Comparison of ENCODE assay signal across 8 mouse cellular contexts in genomic region chr14:76698718-76699402, GRCm38 (mm10).
A peak's percentile ranks its signal among the peaks of the same experiment; 100 is the strongest.
DNase-seq lines count a peak whose midpoint lies in the region; ATAC-seq and TF ChIP-seq lines count a peak whose summit lies in the region.
"Had no signal": no experiment of that assay in that cellular context is flagged by ENCODE, and none has a peak within 500 bp of the region (broad histone marks: within the 10 kb centered on the region; RNA-seq: fewer than 3 reads in every experiment).

No protein-coding gene starts in this region.

- no peak for ATAC-seq in hindbrain, embryonic 15.5 days (ENCODE audit: low FRiP score, low read depth)
- peak; percentile 68 for ATAC-seq in liver, postnatal 0 days
- ATAC-seq in megakaryocyte-erythroid progenitor cell, adult 5-6 weeks (replicated peaks; ENCODE audit: low FRiP score, low TSS enrichment, poor library complexity, severe bottlenecking), result no peak
- no peak for ATAC-seq in inflammation-experienced regulatory T-cells, adult 6 months

- H3K9ac ChIP-seq in hindbrain, embryonic 15.5 days, result no peak overlapping the region
- H3K9ac ChIP-seq in liver, postnatal 0 days (replicated peaks), result no peak overlapping the region

- H3K27ac ChIP-seq in hindbrain, embryonic 15.5 days (replicated peaks), result peak overlapping the region; percentile 11; the same call in 1 of the 2 replicates
- peak overlapping the region; percentile 48; the same call in 1 of the 2 replicates for H3K27ac ChIP-seq in liver, postnatal 0 days (ENCODE audit: low read depth)

- no peaks in the 10 kb centered on the region for H3K36me3 ChIP-seq in hindbrain, embryonic 15.5 days
- H3K36me3 ChIP-seq in liver, postnatal 0 days (replicated peaks; ENCODE audit: insufficient read depth, low read length), result no peaks in the 10 kb centered on the region

- no peaks in the 10 kb centered on the region for H3K9me3 ChIP-seq in hindbrain, embryonic 15.5 days
- H3K9me3 ChIP-seq in liver, postnatal 0 days (ENCODE audit: low read length), result no peaks in the 10 kb centered on the region

- no peak for TF ChIP-seq EP300 in liver, postnatal 0 days (IDR thresholded peaks at IDR 0.05; ENCODE audit: low read depth)

- 43% methylated on average over 4 of the region's 4 CpGs for WGBS in hindbrain, embryonic 15.5 days
- 50% methylated on average over 4 of the region's 4 CpGs for WGBS in liver, postnatal 0 days (ENCODE audit: insufficient replicate concordance)

- H3K4me1 ChIP-seq in hindbrain, embryonic 15.5 days (replicated peaks), result peaks cover 10% of the 10 kb centered on the region
- H3K4me1 ChIP-seq in liver, postnatal 0 days (ENCODE audit: insufficient read depth), result peaks cover 50% of the 10 kb centered on the region

- DNase-seq in ES-CJ7 (ENCODE audit: low read depth, low spot score) (peak; percentile 47), adipocyte (ENCODE audit: low spot score) (peak; percentile 84)
- DNase-seq in liver, postnatal 0 days, result no peak
- DNase-seq in left cerebral cortex, adult 18-20 months (ENCODE audit: low spot score in 2 of 2), result no peak
- DNase-seq: cerebellum, adult 2 months had no signal

- H3K4me3 ChIP-seq in hindbrain, embryonic 15.5 days, result no peak overlapping the region
- no peak overlapping the region for H3K4me3 ChIP-seq in liver, postnatal 0 days (ENCODE audit: low read depth, low read length)

- no peak overlapping the region for H3K4me2 ChIP-seq in hindbrain, embryonic 15.5 days
- no peak overlapping the region for H3K4me2 ChIP-seq in liver, postnatal 0 days (ENCODE audit: low read depth, low read length)

- H3K27me3 ChIP-seq in hindbrain, embryonic 15.5 days, result no peaks in the 10 kb centered on the region
- H3K27me3 ChIP-seq in liver, postnatal 0 days (ENCODE audit: insufficient read depth, low read length), result no peaks in the 10 kb centered on the region

- TF ChIP-seq CTCF in liver, postnatal 0 days (IDR thresholded peaks at IDR 0.05; ENCODE audit: low read depth), result no peak

Comparison
In these comparisons a context has a peak if more than half of its experiments do, and no peak if none do; other contexts are left out.
1. DNase-seq: peak in ES-CJ7 (single experiment) and adipocyte (single experiment); none in liver, postnatal 0 days (single experiment) and left cerebral cortex, adult 18-20 months (0 of 2).